Mouse (Mus musculus) cortical plate, adult 2 months (tissue): ENCODE data around the gene Cnih3. TPM values are rescaled to one million over a fixed set of nuclear protein-coding genes. Genes with fewer than 3 reads are reported as not detected.

Experiments used
- H3K27ac ChIP-seq: fragments of 200-500 bp; 2 replicates; pipeline ENCODE4 v1.5.1; 2012; ENCODE audit warnings: low read length, control low read depth, inconsistent platforms; ENCODE audit not compliant: insufficient read depth
- H3K4me1 ChIP-seq: fragments of 200-500 bp; 2 replicates; pipeline ENCODE4 v1.6.1; 2011; ENCODE audit warnings: low read length; ENCODE audit not compliant: control insufficient read depth, insufficient read depth
- H3K4me3 ChIP-seq: fragments of 200-500 bp; 2 replicates; pipeline ENCODE4 v1.5.1; 2011; ENCODE audit warnings: mild to moderate bottlenecking, low read length, control low read depth; ENCODE audit not compliant: insufficient read depth
- CTCF ChIP-seq: fragments of 200-500 bp; IDR thresholded peaks from 2 replicates; pipeline ENCODE4 v1.5.1; 2011; ENCODE audit warnings: mild to moderate bottlenecking, control low read depth, low read length; ENCODE audit not compliant: insufficient read depth; ENCODE audit errors: extremely low read depth
- POLR2A ChIP-seq: fragments of 200-500 bp; IDR thresholded peaks from 2 replicates; pipeline ENCODE4 v1.6.1; 2011; ENCODE audit warnings: mild to moderate bottlenecking, low read length, control low read depth; ENCODE audit not compliant: insufficient read depth; ENCODE audit errors: extremely low read depth
- polyA plus RNA-seq: library from polyadenylated mRNA; depleted of rRNA; stranded (reverse); fragments of >200 nt; gene quantifications from 2 replicates; pipeline ENCODE4 v1.2.3, GENCODE M21; 2012

Cnih3 gene
- polyA plus RNA-seq, 1 experiment, result 57.0 TPM

- no peak overlapping the region for H3K4me3 ChIP-seq
- peaks cover 8% of the 10 kb centered on the region; the same call in 1 of the 2 replicates for H3K4me1 ChIP-seq
- no peak overlapping the region for H3K27ac ChIP-seq
- TF ChIP-seq POLR2A, result no peak
- TF ChIP-seq CTCF, result no peak
These were observed 16.6 kb downstream of the Cnih3 start for GRCm38 (mm10) chr1:181368789-181369570.

- Histone ChIP-seq H3K4me3 (no peak overlapping the region), H3K27ac (no peak overlapping the region), H3K4me1 (peaks cover 8% of the 10 kb centered on the region; the same call in 1 of the 2 replicates)
- TF ChIP-seq CTCF (no peak), POLR2A (no peak)
These were observed 17.9 kb downstream of the Cnih3 start for GRCm38 (mm10) chr1:181370370-181370769.

- no peak overlapping the region for H3K27ac ChIP-seq
- no peak overlapping the region for H3K4me3 ChIP-seq
- TF ChIP-seq POLR2A (no peak), CTCF (no peak)
- H3K4me1 ChIP-seq, result peaks cover 8% of the 10 kb centered on the region; the same call in 1 of the 2 replicates
These were observed 18.8 kb downstream of the Cnih3 start for GRCm38 (mm10) chr1:181371226-181371625.

GRCm38 (mm10) chr1:181372306-181372705, 19.9 kb downstream of the Cnih3 start:
- H3K4me3 ChIP-seq, result no peak overlapping the region

GRCm38 (mm10) chr1:181374627-181375374, 22.4 kb downstream of the Cnih3 start:
- Histone ChIP-seq H3K4me1 (peaks cover 6% of the 10 kb centered on the region), H3K4me3 (no peak overlapping the region), H3K27ac (no peak overlapping the region)
- TF ChIP-seq CTCF (no peak), POLR2A (no peak)

More at GRCm38 (mm10) chr1:181372306-181372705, 19.9 kb downstream of the Cnih3 start:
- Histone ChIP-seq H3K27ac (no peak overlapping the region), H3K4me1 (peaks cover 11% of the 10 kb centered on the region)
- no peak for TF ChIP-seq POLR2A
- TF ChIP-seq CTCF, result no peak

GRCm38 (mm10) chr1:181376431-181376830, 24.0 kb downstream of the Cnih3 start:
- no peak overlapping the region for H3K4me3 ChIP-seq
- H3K27ac ChIP-seq, result no peak overlapping the region
- TF ChIP-seq CTCF (no peak), POLR2A (no peak)
- peaks cover 5% of the 10 kb centered on the region for H3K4me1 ChIP-seq

- Histone ChIP-seq H3K27ac (no peak overlapping the region), H3K4me3 (no peak overlapping the region), H3K4me1 (peaks cover 5% of the 10 kb centered on the region)
- TF ChIP-seq CTCF (peak; percentile 78), POLR2A (no peak)
These were observed 27.2 kb downstream of the Cnih3 start for GRCm38 (mm10) chr1:181379664-181380063.

GRCm38 (mm10) chr1:181381410-181382010, 29.1 kb downstream of the Cnih3 start:
- no peak overlapping the region for H3K27ac ChIP-seq
- TF ChIP-seq CTCF (no peak), POLR2A (no peak)
- no peak overlapping the region for H3K4me3 ChIP-seq

GRCm38 (mm10) chr1:181389264-181389663, 36.8 kb downstream of the Cnih3 start:
- Histone ChIP-seq H3K4me3 (no peak overlapping the region), H3K27ac (no peak overlapping the region), H3K4me1 (peaks cover 3% of the 10 kb centered on the region; the same call in 1 of the 2 replicates)
- TF ChIP-seq POLR2A (no peak), CTCF (no peak)

More at GRCm38 (mm10) chr1:181381410-181382010, 29.1 kb downstream of the Cnih3 start:
- peaks cover 5% of the 10 kb centered on the region for H3K4me1 ChIP-seq

- TF ChIP-seq POLR2A (no peak), CTCF (no peak)
- Histone ChIP-seq H3K4me1 (peaks cover 3% of the 10 kb centered on the region; the same call in 1 of the 2 replicates), H3K4me3 (no peak overlapping the region), H3K27ac (no peak overlapping the region)
These were observed 40.1 kb downstream of the Cnih3 start for GRCm38 (mm10) chr1:181392489-181392888.
